Mouse (Mus musculus): ENCODE data around the gene Sec31a.
"Not testable (repeated sequence)": the region's sequence is repeated elsewhere in the genome, so short reads cannot be mapped to it uniquely, and the experiment has no call there.

The Sec31a gene

DNA sequence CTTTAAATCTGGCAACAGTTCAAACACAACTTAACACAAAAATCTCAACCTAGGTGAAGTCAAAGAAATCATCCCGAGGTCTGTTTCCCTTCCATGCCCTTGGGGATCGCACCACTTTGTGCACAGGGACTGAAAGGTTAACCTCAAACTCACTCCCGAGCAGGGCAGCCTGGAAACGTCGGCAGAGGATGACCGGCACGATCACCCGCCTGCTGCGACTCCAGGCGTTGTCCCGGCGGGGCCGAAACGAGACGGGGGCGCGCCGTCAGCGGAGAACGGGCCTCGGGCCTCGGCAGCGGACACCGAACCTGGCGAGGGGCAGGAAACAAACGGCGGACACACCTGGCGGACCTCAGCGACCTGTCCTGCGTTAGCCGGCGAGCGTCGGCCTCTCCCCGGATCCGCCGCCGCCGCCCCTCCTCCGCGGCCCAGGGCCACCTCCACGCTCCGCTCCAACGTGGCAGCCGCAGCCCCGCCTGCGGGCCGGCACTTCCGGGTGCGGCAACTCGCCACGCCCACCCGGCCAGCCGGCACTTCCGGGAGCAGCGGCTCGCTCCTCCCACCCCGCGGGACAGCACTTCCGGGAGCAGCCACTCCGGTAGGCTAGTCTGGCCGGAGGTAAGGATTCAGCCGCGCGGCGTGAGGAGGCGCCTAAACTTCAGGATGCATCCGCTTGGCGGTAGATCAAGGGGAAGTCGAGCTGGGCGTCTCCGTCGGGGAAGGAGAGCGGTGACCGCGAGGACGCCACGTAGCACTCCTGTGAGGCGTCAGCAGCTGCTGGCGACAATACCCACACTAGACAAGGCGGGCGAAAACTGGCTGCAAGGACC lies at the start of gene Sec31a:
Sec31a (minus strand) TSS at position 474 of the 830 bp plus-strand sequence.
- DNase-seq: peak; percentile 99

DNA sequence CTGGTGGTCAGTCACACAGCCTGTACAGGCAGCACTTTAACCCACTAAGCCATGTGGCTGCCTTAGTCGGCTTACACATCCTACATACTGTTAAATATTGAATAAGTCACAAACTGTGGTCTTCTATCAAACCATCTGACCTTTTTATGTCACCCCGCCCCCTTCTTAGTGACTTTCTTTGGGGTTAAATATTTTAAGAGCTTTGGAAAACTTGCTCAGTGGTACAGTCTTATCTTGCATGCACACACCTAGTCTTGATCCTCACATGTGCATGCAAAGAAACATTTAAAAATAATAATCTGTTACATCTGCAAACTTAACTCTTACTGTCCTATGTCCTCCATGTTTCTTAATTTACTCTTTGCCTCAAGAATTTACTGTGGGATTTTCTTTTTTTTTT lies 46.3 kb upstream of the Sec31a start:
- DNase-seq: no peak

GRCm38 (mm10) chr5:100461526-100461925 lies 45.5 kb upstream of the Sec31a start:
- DNase-seq: no peak

GRCm38 (mm10) chr5:100459468-100459867 lies 43.4 kb upstream of the Sec31a start:
- DNase-seq: no peak

DNA sequence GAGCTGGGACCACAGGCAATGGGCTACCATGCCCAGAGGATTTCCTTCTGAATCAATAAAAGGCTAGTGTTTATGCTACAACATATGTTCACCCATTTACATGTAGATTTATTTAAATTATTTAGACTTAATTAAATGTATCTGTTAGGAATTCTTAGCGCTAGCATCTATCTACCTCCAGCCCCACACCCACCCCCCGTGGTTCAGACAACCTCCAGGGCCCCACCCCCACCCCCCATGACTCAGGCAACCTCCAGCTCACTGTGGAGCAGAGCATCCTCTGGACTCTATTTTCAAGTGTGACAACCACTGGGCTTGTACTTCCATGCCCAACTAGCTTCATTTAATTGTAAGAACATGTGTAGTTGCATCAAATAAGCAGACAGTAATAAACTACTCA lies 35.8 kb upstream of the Sec31a start:
- DNase-seq: no peak

DNA sequence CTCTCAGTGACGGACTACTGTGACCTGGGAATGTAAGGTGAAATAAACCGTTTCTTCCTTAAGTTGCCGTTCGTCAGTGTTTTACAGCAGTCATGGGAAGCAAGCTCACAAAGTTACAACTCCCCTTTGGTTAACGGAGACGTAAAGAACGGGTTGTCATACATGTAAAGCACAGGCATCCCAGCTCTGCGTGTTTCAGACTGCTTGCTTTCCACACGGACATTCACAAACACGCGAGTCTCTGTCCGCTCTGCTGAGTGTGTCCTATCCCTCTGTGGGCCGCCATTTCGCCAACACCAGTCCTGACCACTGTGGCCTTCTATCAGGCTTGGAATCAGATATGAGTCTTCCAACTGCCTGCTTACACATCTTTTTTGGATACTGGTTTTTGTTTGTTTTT lies 22.8 kb upstream of the Sec31a start:
- no peak for DNase-seq

- no peak for DNase-seq
Measured at GRCm38 (mm10) chr5:100437917-100438316, 21.9 kb upstream of the Sec31a start.

DNA sequence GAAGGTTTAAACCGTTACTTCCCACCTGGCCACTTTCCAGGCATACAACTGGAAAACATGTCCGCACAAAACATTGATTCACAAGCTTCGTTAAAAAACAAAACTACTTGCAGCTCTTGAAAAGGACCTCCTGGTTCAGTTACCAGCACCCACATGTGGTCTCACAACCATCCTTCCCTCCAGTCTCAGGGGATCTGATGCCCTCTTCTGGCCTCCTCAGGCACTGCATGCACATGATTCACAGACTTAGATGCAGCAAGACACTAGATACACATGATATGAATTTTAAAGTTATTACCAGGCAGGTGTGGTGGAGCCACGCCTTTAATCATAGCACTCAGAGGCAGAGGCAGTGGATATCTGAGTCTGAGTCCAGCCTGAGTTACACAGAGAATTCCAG lies 21.1 kb upstream of the Sec31a start:
- no peak for DNase-seq

DNA sequence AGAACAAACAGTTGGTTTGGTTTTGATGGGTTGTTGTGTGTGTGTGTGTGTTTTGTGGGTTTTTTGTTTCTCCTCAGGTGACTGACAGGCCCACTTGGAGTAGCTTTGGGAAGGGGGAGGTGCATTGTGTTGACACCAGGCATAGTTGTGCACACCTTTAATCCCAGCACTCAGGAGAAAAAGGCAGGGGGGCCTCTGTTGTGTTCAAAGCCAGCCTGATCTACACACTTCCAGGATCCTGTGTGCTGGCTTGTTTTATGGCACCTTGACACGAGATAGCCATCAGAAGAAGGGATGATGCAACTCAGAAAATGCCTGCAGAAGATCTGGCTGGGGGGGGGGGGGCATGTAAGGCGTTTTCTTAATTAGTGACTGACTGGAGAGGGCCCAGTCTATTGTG lies 14.9 kb upstream of the Sec31a start:
- no peak for DNase-seq

DNA sequence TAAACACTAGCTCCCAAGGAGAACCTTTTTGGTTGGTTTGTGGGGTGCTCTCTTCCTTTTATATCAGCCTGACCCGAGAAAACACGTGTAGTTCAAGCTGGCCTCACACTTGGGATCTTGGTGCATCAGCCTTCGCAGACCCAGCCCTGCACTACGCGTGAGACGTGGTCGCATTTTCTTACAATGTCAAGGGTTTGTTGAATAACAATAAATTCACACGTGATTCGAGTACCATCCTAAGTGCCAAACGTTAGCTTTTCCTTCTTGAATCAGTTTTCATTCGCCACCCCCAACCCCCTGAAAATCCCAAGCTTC lies 14.0 kb upstream of the Sec31a start:
- DNase-seq: no peak

GRCm38 (mm10) chr5:100429344-100430075 lies 13.5 kb upstream of the Sec31a start:
- DNase-seq: peak; percentile 91

- DNase-seq: no peak
Measured at GRCm38 (mm10) chr5:100428734-100429343, 12.8 kb upstream of the Sec31a start.

- DNase-seq: no peak
Measured at GRCm38 (mm10) chr5:100428031-100428733, 12.1 kb upstream of the Sec31a start.

DNA sequence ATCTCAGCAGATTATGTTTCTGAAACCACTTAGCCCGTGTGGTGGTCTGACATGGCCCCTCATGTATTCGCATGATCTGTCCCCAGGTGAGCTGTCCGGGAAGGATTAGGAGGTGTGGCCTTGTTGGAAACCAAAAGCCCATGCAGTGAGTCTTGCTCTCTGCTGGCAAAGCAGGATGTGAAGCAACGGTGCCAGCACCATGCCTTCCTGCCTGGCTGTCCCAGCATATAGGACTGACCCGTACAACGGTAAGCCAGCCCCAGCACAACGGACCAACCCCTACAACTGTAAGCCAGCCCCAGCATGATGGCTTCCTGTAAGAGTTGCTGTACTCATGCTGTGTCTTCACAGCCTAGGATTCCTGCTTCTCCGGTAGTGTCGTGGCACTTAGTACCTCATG lies 11.2 kb upstream of the Sec31a start:
- no peak for DNase-seq

GRCm38 (mm10) chr5:100425823-100426222 lies 9.8 kb upstream of the Sec31a start:
- not testable (repeated sequence) for DNase-seq

DNA sequence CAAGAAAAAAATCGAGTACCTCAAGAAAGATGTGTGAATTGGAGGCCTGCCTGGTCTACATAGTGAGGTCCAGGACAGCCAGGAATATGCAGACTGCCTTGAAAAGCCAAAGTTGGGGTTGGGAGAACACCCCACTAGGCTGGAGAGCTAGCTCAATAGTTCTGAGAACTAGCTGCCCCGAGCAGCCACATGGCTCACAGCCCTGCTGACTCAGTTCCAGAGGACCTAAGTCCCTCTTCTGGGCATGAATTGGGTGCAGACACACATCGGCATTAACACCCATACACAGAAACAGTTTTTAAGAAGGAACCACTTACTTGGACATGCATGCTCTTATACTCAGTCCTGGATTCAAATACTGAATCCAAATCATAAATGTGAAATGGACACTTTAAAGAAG lies 8.2 kb upstream of the Sec31a start:
- DNase-seq: no peak

DNA sequence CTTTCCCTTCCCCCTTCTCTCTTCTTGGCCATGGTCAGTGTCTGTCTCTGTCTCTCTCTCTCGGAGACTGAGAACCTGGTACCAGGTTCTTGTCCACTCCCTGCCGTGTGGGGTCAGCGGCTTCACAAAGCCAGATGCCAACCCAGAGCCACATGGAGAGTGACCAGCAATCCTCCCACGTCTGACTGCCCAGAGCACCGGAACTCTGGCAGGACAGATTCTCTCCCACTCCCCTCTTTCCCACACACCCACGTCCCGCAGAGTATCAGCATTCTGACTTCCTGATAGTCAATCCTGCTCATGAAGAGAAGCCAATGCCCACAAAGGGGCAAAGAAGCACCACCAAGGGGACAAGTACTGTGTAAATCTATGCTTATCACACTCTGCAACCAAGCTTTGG lies 7.6 kb upstream of the Sec31a start:
- no peak for DNase-seq

DNA sequence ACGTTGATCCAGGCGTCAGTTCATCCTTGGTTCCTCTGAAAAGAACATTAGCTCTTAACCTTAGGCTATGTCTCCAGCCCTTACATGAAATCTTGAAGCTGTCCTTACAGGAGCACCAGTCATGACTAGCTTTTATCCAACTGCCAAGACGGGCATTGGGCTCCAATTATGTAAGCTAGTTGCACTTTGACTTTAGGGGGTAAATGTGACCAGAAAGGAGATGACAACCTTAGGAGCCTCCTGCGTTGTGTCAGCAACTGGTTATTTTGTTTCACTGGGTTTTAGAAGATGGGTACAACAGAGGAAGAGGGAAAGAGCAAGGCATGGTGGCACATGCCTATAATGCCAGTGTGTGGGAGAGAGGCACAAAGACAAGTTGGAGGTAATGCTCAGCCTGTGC lies 2.8 kb upstream of the Sec31a start:
- DNase-seq: no peak

GRCm38 (mm10) chr5:100418077-100418476 lies 2.0 kb upstream of the Sec31a start:
- no peak for DNase-seq

GRCm38 (mm10) chr5:100414474-100415196 lies 1.4 kb downstream of the Sec31a start:
- no peak for DNase-seq

DNA sequence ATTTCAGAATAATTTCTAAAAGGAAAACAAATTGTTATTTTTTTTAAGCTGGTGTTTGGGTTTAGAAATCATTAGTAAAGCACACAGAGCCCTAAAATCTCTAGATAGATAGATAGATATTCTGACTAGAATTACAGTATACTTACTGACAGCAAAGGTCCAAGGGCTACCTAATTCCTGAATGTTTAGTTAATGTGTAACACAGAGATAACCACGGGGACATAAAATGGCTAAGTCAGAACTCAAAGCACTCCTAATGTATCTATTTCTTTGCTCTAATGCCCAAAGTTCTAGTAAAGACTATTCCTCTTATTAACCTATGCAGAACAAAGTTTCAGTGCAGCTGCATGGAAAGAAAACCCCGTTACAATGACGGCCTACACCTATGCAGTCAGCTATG lies 3.1 kb downstream of the Sec31a start:
- no peak for DNase-seq

DNA sequence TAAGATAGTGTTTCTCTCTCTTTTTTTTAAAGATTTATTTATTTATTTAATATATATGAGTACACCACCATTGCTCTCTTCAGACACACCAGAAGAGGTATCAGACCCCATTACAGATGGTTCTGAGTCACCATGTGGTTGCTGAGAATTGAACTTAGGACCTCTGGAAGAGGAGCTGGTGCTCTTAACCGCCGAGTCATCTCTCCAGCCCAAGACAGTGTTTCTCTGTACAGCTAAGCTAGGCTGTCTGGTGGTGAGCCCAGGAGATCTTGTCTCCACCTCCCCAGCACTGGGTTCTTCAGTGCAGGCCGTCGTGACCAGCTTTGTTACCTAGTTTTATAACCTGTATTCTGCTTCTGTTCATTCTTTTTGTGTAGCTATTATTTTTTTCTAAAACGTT lies 5.8 kb downstream of the Sec31a start:
- no peak for DNase-seq

DNA sequence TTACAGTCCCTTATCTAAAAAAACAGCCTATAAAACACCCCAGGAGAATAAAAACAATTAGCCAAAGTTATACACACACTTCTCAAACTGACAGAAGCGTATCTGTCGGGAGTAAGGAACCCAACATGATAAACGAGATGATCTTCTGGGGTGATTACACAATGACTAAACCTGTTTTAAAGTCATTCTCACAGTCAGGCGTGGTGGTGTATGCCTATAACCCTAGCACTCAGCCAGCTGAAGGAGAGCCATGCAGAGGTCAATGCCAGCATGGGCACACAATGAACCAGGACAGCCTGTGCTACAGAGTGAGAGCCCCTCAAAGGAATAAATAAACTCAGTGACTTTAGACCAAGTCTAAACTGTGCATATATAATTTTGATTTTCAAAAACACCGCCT lies 7.5 kb downstream of the Sec31a start:
- no peak for DNase-seq
